Mouse (Mus musculus): ENCODE measurements around the gene Abcg5.

Gene Abcg5

GRCm38 (mm10) chr17:84688834-84689233 is 6.0 kb upstream of the Abcg5 start:
- in situ Hi-C loops (cut with MboI, MseI) = loop anchor here in 1 of 2 experiments (5.0 to 10.0 kb wide), 2 partner anchors 37 to 1216 kb away; no protein-coding TSS in a partner anchor

DNA sequence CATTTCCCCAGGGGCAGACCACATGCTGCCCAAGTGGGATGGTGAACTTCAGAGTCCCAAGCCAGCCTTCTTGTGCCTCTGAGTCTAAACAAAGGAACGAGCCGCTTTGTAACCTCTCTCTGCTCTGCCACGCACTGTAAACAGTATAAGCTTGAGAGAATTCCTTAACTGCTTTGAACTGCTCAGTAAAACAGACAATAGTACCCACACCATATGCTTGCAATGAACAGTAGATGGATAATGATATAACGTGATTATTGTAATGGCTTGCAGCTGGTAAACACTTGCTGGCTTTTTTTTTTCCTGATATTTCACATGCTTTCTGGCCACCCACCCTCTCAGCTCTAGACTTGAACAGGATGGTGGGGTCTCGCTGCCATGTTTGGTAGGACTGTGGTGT is 5.2 kb upstream of the Abcg5 start:
- in situ Hi-C loops (cut with MboI, MseI) = loop anchor here in 1 of 2 experiments (5.0 to 10.0 kb wide), 2 partner anchors 36 to 1217 kb away; no protein-coding TSS in a partner anchor

- in situ Hi-C loops (cut with MboI, MseI) = loop anchor here in 1 of 2 experiments (5.0 to 10.0 kb wide), 2 partner anchors 33 to 1220 kb away; no protein-coding TSS in a partner anchor
Observed at GRCm38 (mm10) chr17:84685286-84685685, 2.5 kb upstream of the Abcg5 start.

DNA sequence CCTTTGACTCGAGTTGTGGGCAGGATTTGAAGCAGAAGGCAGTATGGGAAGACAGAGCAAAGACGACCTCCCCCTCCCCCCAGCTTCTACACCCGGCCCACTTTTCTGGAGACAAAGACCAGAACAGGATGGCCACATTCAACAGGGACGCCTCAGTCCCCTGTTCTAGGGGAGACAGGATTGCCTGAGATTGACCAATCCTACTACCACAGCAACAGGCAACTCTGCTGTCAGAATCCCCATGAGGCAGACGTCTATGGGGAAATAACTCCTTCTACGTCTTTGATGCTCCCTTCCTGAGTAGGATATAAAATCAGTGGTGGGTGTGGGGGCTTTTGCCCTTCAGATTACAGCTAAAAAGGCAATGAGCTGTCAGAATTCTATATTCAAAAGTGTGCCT is 1.5 kb upstream of the Abcg5 start:
- in situ Hi-C loops (cut with MboI, MseI) = loop anchor here in 1 of 2 experiments (10.0 kb wide), 1 partner anchor 1221 kb away; no protein-coding TSS in a partner anchor

- in situ Hi-C loops (cut with MboI, MseI) = loop anchor here in 1 of 2 experiments (10.0 kb wide), 1 partner anchor 1223 kb away; no protein-coding TSS in a partner anchor
Observed at GRCm38 (mm10) chr17:84681670-84682069, 1.1 kb downstream of the Abcg5 start.

DNA sequence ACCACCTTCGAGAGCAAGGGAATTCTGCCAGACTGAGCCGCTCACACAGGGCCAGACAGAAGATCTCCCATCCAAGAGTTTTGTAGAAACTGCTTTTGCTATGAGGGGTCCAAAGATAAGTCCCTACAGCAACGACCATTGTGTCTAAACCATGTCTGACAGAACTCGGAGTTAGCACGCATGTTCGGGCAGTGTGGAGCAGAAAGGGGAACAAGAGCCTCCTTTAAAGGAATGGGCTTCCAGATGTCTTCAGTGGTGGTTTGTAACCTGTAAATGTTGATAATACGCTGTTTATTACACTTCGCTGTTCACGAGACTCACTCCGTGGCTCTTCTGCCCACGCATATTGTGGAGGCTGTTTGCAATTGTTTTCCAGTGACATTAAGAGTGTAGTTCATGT is 5.2 kb downstream of the Abcg5 start:
- in situ Hi-C loops (cut with MboI, MseI) = no loop called here

DNA sequence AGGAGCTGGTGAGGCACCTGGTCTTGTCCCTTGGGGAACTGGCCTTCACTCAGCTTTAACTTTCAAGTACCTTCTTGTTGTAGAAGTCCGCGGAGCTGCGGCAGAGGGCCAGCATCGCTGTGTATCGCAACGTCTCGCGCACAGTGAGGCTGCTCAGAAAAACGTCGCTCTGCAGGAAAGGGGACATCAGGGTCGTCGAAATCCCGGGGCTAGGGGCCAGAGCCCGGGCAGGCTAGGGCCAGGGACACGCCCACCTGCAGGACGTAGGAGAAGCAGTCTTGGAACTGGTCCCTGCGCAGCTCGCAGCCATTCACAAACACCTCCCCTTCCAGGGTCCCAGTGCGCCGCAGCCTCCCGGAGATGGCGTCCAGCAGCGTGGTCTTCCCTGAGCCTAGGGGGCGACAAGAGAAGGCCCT is 6.9 kb downstream of the Abcg5 start, which contains the start of gene Abcg8:
Gene Abcg8 (plus strand): TSS at position 352 of the 416 bp plus-strand sequence.
- in situ Hi-C loops (cut with MboI, MseI) = no loop called here

- in situ Hi-C loops (cut with MboI, MseI) = no loop called here
Observed at GRCm38 (mm10) chr17:84675204-84675603, 7.6 kb downstream of the Abcg5 start.

DNA sequence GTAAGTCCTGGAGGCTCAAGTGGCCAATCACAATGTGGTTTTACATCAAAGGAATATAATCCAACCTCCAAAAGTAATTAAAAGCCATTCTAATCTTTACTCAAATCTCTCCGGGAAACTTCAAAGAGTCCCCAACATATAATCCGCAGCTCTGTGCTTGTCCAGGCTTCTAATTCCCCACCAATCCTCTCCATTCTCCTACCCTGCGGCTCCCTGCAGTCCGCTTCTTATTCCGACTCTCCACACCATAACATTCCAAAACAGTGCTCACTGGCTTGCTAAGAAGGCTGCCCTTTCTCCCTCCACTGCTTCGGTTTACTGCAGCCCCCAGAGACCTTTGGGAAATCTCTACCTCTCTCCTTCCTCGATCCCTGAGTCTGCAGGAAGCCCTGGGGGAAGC is 8.8 kb downstream of the Abcg5 start:
- in situ Hi-C loops (cut with MboI, MseI) = no loop called here

DNA sequence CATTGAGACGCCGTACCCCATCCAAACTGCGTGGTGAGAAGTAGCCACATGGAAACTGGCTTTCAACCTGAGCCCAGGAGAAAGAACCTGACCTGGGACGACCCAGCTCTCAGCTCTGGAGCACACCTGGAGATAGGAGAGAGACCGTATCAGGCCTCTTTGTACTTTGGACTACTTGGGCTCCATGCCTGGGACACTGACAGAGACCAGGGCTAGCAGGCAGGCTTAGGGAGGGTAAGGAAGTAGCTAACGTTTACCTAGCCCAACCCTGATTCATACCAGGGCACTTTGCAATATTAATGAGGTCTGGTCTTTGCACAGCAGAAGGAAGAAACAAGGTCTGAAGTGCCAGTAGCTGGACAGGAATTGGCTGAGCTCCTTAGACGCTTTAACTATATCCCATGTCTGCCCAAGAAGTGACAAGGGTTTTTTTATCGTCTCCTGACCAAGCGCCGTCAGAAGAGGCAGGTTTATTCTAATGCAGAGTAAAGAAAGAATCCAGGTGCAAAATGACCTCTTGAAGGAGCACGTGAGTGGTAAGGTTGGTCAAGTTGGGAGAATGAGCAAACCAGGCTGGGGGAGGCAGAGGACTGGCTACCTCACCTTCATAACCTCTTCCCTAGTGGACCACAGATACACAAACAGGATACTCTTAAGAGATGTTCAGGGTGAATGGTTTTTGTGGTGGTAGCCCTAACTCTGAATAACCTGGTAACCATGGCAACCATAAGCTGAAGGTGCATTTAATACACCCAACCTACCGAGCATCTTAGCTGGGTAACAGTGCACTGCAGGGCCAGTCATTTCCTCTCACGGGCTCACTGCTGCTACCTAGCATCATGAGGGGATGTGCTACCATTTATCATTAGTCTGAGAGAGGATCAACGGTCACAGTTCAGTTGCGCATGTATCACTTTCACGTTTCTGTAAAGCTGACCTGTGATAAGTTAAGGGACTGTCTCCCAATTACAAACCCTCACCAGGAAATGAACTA is 10.1 kb downstream of the Abcg5 start:
- in situ Hi-C loops (cut with MboI, MseI) = no loop called here

GRCm38 (mm10) chr17:84667848-84668247 is 15.0 kb downstream of the Abcg5 start:
- in situ Hi-C loops (cut with MboI, MseI) = no loop called here

- in situ Hi-C loops (cut with MboI, MseI) = no loop called here
Observed at GRCm38 (mm10) chr17:84665691-84666090, 17.1 kb downstream of the Abcg5 start.

DNA sequence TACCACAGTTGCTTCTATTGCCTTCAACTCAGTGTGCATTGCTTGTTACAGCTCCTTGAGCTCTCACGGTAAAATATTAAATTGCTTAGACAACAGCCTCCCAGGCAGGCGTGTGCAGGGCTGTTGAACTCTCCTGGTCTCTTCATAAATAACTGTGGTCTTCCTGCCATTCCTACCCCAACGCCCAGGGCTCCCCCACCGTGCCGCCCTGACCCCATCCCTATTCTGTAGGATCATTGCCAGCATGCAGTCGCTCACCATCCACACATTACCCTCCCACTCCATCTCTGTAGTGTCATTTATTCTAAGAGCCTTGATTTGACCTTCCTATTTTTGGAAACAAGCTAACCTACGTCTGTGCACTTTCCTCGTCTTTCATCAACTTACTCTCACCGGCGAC is 17.8 kb downstream of the Abcg5 start:
- in situ Hi-C loops (cut with MboI, MseI) = no loop called here

DNA sequence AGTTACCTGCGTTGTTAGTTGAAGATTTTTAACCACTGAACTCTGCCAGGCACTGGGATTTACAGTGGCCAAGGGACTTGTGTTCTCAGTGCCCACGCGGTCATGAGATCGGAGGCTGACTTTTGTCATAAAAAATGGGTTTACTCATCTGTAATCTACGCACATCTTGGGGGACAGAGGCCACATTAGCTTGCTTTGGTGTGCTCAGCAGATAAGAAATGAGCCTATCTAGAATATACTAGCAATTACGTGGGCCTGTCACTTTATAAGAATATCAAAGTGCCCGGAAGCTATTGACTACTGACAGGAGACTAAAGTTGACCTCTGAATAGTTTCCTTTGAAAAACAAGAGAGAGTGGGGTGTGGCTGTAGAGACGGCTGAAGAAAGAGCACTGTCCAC is 23.9 kb downstream of the Abcg5 start:
- in situ Hi-C loops (cut with MboI, MseI) = no loop called here

DNA sequence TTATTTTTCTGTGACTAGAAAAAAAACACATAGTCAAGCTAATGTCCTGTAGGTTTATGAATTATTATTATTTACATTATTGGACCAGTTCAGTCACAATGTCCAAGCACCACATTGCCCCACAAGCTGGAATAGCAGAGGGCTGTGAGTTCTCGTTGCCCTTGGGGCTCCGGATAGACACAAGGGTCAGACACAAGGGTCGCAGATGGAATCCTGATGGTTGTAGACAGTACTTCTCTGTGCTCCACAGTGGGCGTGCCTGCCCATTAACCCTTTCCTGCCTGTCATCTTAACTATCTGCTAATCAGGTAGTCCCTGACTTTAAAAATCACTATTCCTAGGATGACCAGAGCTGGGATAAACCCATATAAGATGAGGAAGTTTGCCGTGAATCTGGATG is 24.6 kb downstream of the Abcg5 start:
- in situ Hi-C loops (cut with MboI, MseI) = no loop called here

DNA sequence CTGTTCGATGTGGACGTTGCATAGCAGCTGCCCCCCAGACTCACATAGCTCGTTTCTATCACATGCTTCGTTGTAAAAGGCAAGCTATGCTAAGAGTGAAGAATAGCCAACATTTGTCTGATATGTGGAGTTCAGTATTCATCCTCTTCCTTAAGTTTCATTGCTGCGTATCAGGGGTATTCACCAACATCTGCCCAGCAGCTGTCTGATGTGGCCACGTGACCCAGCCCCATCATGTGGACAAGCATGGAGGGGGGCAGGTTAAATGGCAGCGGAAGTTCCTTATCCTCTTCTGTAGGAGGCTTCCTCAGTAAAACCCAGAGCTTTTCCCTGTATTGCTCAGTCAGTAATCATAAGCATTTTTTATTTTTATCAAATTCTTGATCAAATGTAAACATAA is 25.0 kb downstream of the Abcg5 start:
- in situ Hi-C loops (cut with MboI, MseI) = no loop called here

DNA sequence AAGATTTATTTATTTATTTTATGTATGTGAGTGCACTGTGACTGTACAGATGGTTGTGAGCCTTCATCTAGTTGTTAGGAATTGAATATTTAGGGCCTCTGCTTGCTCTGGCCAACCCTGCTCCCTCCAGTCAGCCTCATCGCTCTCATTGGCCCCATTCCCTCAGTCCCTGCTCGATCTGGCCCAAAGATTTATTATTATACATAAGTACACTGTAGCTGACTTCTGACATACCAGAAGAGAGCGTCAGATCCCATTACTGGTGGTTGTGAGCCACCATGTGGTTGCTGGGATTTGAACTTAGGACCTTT is 25.4 kb downstream of the Abcg5 start:
- in situ Hi-C loops (cut with MboI, MseI) = no loop called here

- in situ Hi-C loops (cut with MboI, MseI) = no loop called here
Observed at GRCm38 (mm10) chr17:84656653-84657421, 26.0 kb downstream of the Abcg5 start.

DNA sequence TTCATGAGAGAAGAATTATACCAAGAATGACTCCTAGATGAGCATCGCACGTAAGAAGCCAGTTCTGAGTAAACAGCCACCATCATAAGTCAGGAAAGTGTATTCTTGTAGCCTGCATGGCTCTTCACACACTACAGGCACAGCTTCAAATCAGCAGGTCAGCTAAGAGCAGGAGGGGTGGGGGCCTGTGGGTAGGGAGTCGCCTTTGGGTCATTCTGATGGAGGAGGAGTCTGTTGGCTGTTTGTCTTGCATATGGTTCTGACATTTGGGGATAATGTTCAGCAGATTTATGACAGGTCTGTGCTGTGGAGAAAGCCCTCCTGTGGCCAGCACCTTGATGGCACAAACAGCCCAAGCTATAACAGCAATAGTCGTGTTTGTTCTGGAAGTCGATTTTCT is 26.6 kb downstream of the Abcg5 start:
- in situ Hi-C loops (cut with MboI, MseI) = no loop called here

- in situ Hi-C loops (cut with MboI, MseI) = loop anchor here in 1 of 2 experiments (5.0 kb wide), 1 partner anchor 34 kb away; no protein-coding TSS in a partner anchor
Observed at GRCm38 (mm10) chr17:84653544-84653943, 29.3 kb downstream of the Abcg5 start.

GRCm38 (mm10) chr17:84650302-84651017 is 32.4 kb downstream of the Abcg5 start:
- in situ Hi-C loops (cut with MboI, MseI) = loop anchor here in 1 of 2 experiments (5.0 kb wide), 1 partner anchor 37 kb away; no protein-coding TSS in a partner anchor
